Mouse (Mus musculus) ES-E14 (cell line): ENCODE data around the gene Asic4. TPM values are rescaled to one million over a fixed set of nuclear protein-coding genes. Genes with fewer than 3 reads are reported as not detected.

Experiments
- DNase-seq: peaks from one replicate; pipeline ENCODE4 v3.0.0-alpha.2; 2013; ENCODE audit warnings: low read depth, low spot score
- H3K27ac ChIP-seq: 2 replicates; pipeline ENCODE4 v1.5.1; 2012; ENCODE audit warnings: low read depth, mild to moderate bottlenecking, low read length, moderate library complexity, mixed read lengths; ENCODE audit not compliant: poor library complexity, insufficient read depth, severe bottlenecking
- H3K36me3 ChIP-seq: 2 replicates; pipeline ENCODE4 v1.6.1; 2012; ENCODE audit warnings: mild to moderate bottlenecking, low read length, moderate library complexity, mixed read lengths; ENCODE audit not compliant: control insufficient read depth, poor library complexity, insufficient read depth, severe bottlenecking
- H3K4me1 ChIP-seq, 2 experiments: fragments of 150-350 bp in 1 of 2; sonication (generic) in 1 of 2; 2 replicates each; pipeline ENCODE4 v1.6.1; 2012; ENCODE audit warnings: low read length in 2 of 2, mild to moderate bottlenecking in 1 of 2, mixed read lengths in 1 of 2; ENCODE audit not compliant: control insufficient read depth in 2 of 2, insufficient read depth in 2 of 2, poor library complexity in 1 of 2
- H3K4me3 ChIP-seq, 2 experiments: fragments of 150-350 bp in 1 of 2; sonication (generic) in 1 of 2; 2 replicates each; pipeline ENCODE4 v1.5.1; 2012; ENCODE audit warnings: low read length in 2 of 2, low read depth in 1 of 2, mild to moderate bottlenecking in 1 of 2, mixed read lengths in 1 of 2; ENCODE audit not compliant: insufficient read depth in 1 of 2, poor library complexity in 1 of 2, severe bottlenecking in 1 of 2
- H3K9ac ChIP-seq: 2 replicates; pipeline ENCODE4 v1.6.1; 2012; ENCODE audit warnings: low read depth, mild to moderate bottlenecking, low read length, mixed read lengths; ENCODE audit not compliant: poor library complexity, insufficient read depth, severe bottlenecking
- H3K9me3 ChIP-seq: fragments of 150-350 bp; sonication (generic); 2 replicates; pipeline ENCODE4 v1.6.1; 2012; ENCODE audit warnings: low read depth, mild to moderate bottlenecking, low read length; ENCODE audit not compliant: control insufficient read depth, insufficient read depth
- CHD2 ChIP-seq: IDR thresholded peaks from 2 replicates; pipeline ENCODE4 v1.6.1; 2014; ENCODE audit warnings: mild to moderate bottlenecking, low read depth, low read length, inconsistent platforms
- HCFC1 ChIP-seq: IDR thresholded peaks from 2 replicates; pipeline ENCODE4 v1.6.1; 2012; ENCODE audit warnings: low read length, inconsistent platforms, borderline replicate concordance; ENCODE audit not compliant: insufficient read depth
- MAFK ChIP-seq: IDR thresholded peaks from 2 replicates; pipeline ENCODE4 v1.6.1; 2014; ENCODE audit warnings: mild to moderate bottlenecking, low read depth, low read length, inconsistent platforms; ENCODE audit not compliant: insufficient read depth
- ZC3H11A ChIP-seq: IDR thresholded peaks from 2 replicates; pipeline ENCODE4 v1.6.1; 2012; ENCODE audit warnings: low read depth, mild to moderate bottlenecking, inconsistent platforms, low read length, borderline replicate concordance
- ZNF384 ChIP-seq: IDR thresholded peaks from 2 replicates; pipeline ENCODE4 v1.6.1; 2012; ENCODE audit warnings: low read depth, low read length, inconsistent platforms
- in situ Hi-C, 2 experiments: fragments of 600-800 bp; cut with MboI; formaldehyde crosslinking; loops; one replicate each; pipeline ENCODE4 v1.15.1; 2025; ENCODE audit warnings: low sequenced_read_pairs in 2 of 2, inconsistent platforms in 1 of 2; ENCODE audit not compliant: unreplicated experiment in 2 of 2
- total RNA-seq: library from RNA; depleted of rRNA; stranded (reverse); fragments of 300-350 nt; gene quantifications from 2 replicates; pipeline ENCODE4 v1.2.3, GENCODE M21; 2012

Gene Asic4
- total RNA-seq, 1 experiment, result not detected

- Histone ChIP-seq H3K4me3 (no peak overlapping the region), H3K4me1 (peaks cover 6 to 10% of the 10 kb centered on the region in 2 experiments; a peak in 3 of 4 replicates), H3K9me3 (no peaks in the 10 kb centered on the region), H3K9ac (no peak overlapping the region), H3K27ac (no peak overlapping the region), H3K36me3 (no peaks in the 10 kb centered on the region)
- DNase-seq, result no peak
- no peak for TF ChIP-seq ZC3H11A
- no peak for TF ChIP-seq ZNF384
- TF ChIP-seq CHD2, result no peak
- no peak for TF ChIP-seq MAFK
- no peak for TF ChIP-seq HCFC1
- in situ Hi-C loops, result no loop called here
Observed at GRCm38 (mm10) chr1:75451900-75452299, 1.7 kb downstream of the Asic4 start.

GRCm38 (mm10) chr1:75455433-75455832 is 5.2 kb downstream of the Asic4 start:
- H3K9ac ChIP-seq, result no peak overlapping the region
- DNase-seq, result no peak
- in situ Hi-C loops, result no loop called here
- H3K4me1 ChIP-seq, result peaks cover 0 to 3% of the 10 kb centered on the region in 2 experiments; a peak in 1 of 4 replicates
- no peaks in the 10 kb centered on the region for H3K36me3 ChIP-seq
- no peak overlapping the region for H3K27ac ChIP-seq
- TF ChIP-seq MAFK (no peak), ZNF384 (no peak), ZC3H11A (no peak), HCFC1 (no peak), CHD2 (no peak)
- H3K9me3 ChIP-seq, result no peaks in the 10 kb centered on the region
- H3K4me3 ChIP-seq, result no peak overlapping the region

- no peak for TF ChIP-seq HCFC1
- no peak for TF ChIP-seq ZNF384
- no peak for TF ChIP-seq MAFK
- TF ChIP-seq CHD2, result no peak
- TF ChIP-seq ZC3H11A, result no peak
- H3K36me3 ChIP-seq, result no peaks in the 10 kb centered on the region
- no peak overlapping the region for H3K9ac ChIP-seq
- no peak for DNase-seq
- H3K4me3 ChIP-seq, result no peak overlapping the region
- no peaks in the 10 kb centered on the region for H3K9me3 ChIP-seq
- H3K27ac ChIP-seq, result no peak overlapping the region
- 0 out of 4 replicates have a peak, but pooled peaks cover 0 to 2% of the 10 kb centered on the region in 2 experiments for H3K4me1 ChIP-seq
- in situ Hi-C loops, result no loop called here
Observed at GRCm38 (mm10) chr1:75455948-75456347, 5.7 kb downstream of the Asic4 start.

- peak; percentile 71 for DNase-seq
- in situ Hi-C loops, result no loop called here
- Histone ChIP-seq H3K4me1 (0 out of 4 replicates have a peak, but pooled peaks cover 0 to 2% of the 10 kb centered on the region in 2 experiments), H3K9me3 (no peaks in the 10 kb centered on the region), H3K27ac (no peak overlapping the region), H3K9ac (no peak overlapping the region), H3K36me3 (no peaks in the 10 kb centered on the region), H3K4me3 (no peak overlapping the region)
- TF ChIP-seq ZC3H11A (no peak), MAFK (no peak), CHD2 (no peak), ZNF384 (no peak), HCFC1 (no peak)
Observed at GRCm38 (mm10) chr1:75456746-75457564, 6.7 kb downstream of the Asic4 start.
